Mouse (Mus musculus) hindbrain, postnatal 0 days (tissue): ENCODE data around the gene Arpc5. TPM values are rescaled to one million over a fixed set of nuclear protein-coding genes. Genes with fewer than 3 reads are reported as not detected.

ENCODE experiments used
- ATAC-seq: fragments of 200-750 bp; cut with Nextera tagmentation; 2 replicates; pipeline ENCODE4 v1.8.0; 2017; ENCODE audit warnings: mild to moderate bottlenecking, moderate TSS enrichment, moderate library complexity
- DNase-seq: peaks from one replicate; pipeline ENCODE4 v3.0.0-alpha.2; 2015; ENCODE audit warnings: low spot score
- H3K27ac ChIP-seq: fragments of 300-500 bp; sonication (generic); 2 replicates; pipeline ENCODE4 v1.5.1; 2014; ENCODE audit warnings: mild to moderate bottlenecking
- H3K27me3 ChIP-seq: fragments of 300-500 bp; sonication (generic); 2 replicates; pipeline ENCODE4 v1.6.1; 2014; ENCODE audit warnings: low read length, mixed read lengths; ENCODE audit not compliant: insufficient read depth
- H3K36me3 ChIP-seq: fragments of 300-500 bp; sonication (generic); 2 replicates; pipeline ENCODE4 v1.6.1; 2014; ENCODE audit warnings: low read length, mixed read lengths; ENCODE audit not compliant: insufficient read depth
- H3K4me1 ChIP-seq: fragments of 300-500 bp; sonication (generic); 2 replicates; pipeline ENCODE4 v1.6.1; 2014; ENCODE audit warnings: antibody characterized with exemption, low read length, mixed read lengths; ENCODE audit not compliant: insufficient read depth
- H3K4me2 ChIP-seq: fragments of 300-500 bp; sonication (generic); 2 replicates; pipeline ENCODE4 v1.6.1; 2014; ENCODE audit warnings: low read depth, mild to moderate bottlenecking, low read length, moderate library complexity, mixed read lengths
- H3K4me3 ChIP-seq: fragments of 300-500 bp; sonication (generic); 2 replicates; pipeline ENCODE4 v1.5.1; 2014; ENCODE audit warnings: low read length
- H3K9ac ChIP-seq: fragments of 300-500 bp; sonication (generic); replicated peaks from 2 replicates; pipeline ENCODE4 v1.6.1; 2014; ENCODE audit warnings: mild to moderate bottlenecking, low read length, moderate library complexity, mixed read lengths
- H3K9me3 ChIP-seq: fragments of 300-500 bp; sonication (generic); 2 replicates; pipeline ENCODE4 v1.6.1; 2016; ENCODE audit warnings: low read length, mixed read lengths
- CTCF ChIP-seq: IDR thresholded peaks from 2 replicates; pipeline ENCODE4 v1.5.1; 2016; ENCODE audit warnings: antibody characterized with exemption, control low read depth, low read depth
- WGBS: fragments of 180-500 bp; shearing (Covaris S2); extraction: QIAGEN DNeasy Blood & Tissue Kit; methylation state at CpG from one replicate; pipeline ENCODE4 v1.1.7; 2014; 5-methylcytosine and 5-hydroxymethylcytosine counted together
- polyA plus RNA-seq: library from polyadenylated mRNA; unstranded; fragments of >200 nt; fragmentation: Nextera tagmentation; extraction: Ambion mirVana; gene quantifications from 2 replicates; pipeline ENCODE4 v1.2.1, GENCODE M21; 2015
- total RNA-seq: library from RNA; depleted of rRNA; stranded (reverse); fragments of >200 nt; gene quantifications from 2 replicates; pipeline ENCODE4 v1.2.3, GENCODE M21; 2014

Gene Arpc5
- total and polyA plus RNA-seq, 2 experiments from 2014 or later, result 118 to 319 TPM

DNA sequence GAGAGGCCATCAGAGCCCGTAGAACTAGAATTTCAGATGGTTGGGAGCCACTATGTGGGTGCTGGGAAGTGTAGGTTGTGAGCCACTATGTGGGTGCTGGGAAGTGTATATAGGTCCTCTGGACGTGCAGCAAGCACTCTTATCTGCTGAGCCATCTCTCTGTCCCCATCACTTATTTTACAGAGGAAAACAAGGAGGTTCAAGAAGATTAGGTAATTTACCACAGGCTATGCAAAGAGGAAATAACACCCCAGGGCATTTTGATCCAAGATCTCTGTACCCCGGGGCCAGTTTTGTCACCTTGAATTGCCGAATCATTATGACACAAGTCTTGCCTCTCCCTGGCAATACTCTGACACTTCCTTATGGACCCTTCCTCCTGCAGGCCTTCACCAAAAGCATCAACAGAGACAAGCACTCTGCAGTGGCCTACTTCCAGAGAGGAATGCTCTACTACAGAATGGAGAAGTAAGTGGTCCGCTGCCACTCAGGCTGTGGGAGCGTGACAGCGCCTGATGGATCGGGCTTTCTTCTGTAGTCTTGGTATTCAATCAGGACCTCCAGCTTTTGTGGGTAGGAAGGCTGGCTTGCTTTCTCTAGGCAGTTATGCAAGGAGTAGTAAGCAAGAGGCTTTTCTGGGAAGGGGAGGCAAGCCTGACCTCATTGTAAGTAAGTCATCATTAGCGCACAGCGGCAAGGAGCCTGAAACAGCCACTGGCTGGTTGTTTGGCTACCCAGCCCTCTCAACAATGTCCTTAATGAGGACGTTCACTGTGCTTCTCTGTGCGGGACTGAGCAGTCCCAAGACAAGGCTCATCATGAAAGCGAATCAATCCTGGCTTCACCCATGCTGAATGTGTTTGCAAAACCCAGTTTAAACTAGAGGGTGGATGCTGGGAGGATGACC lies 44.4 kb downstream of the Arpc5 start:
- no peak for TF ChIP-seq CTCF
- H3K27me3 ChIP-seq, result no peaks in the 10 kb centered on the region
- DNase-seq (no peak), ATAC-seq (no peak)
- H3K36me3 ChIP-seq, result no peaks in the 10 kb centered on the region
- H3K4me1 ChIP-seq, result peaks cover 5% of the 10 kb centered on the region; the same call in 1 of the 2 replicates
- 58% methylated on average over 13 of the region's 13 CpGs for WGBS
- no peak overlapping the region for H3K9ac ChIP-seq
- H3K9me3 ChIP-seq, result no peaks in the 10 kb centered on the region
- no peak overlapping the region for H3K27ac ChIP-seq
- no peak overlapping the region for H3K4me3 ChIP-seq
- H3K4me2 ChIP-seq, result no peak overlapping the region

GRCm38 (mm10) chr1:152815265-152815701 lies 48.9 kb downstream of the Arpc5 start:
- Histone ChIP-seq H3K27ac (no peak overlapping the region), H3K9ac (no peak overlapping the region), H3K4me2 (no peak overlapping the region), H3K4me1 (peaks cover 10% of the 10 kb centered on the region), H3K9me3 (no peaks in the 10 kb centered on the region), H3K4me3 (no peak overlapping the region), H3K36me3 (no peaks in the 10 kb centered on the region), H3K27me3 (no peaks in the 10 kb centered on the region)
- peak; percentile 68 for TF ChIP-seq CTCF
- DNase-seq (peak; percentile 87), ATAC-seq (peak; percentile 95)
- WGBS, result 17% methylated on average over 7 of the region's 7 CpGs

DNA sequence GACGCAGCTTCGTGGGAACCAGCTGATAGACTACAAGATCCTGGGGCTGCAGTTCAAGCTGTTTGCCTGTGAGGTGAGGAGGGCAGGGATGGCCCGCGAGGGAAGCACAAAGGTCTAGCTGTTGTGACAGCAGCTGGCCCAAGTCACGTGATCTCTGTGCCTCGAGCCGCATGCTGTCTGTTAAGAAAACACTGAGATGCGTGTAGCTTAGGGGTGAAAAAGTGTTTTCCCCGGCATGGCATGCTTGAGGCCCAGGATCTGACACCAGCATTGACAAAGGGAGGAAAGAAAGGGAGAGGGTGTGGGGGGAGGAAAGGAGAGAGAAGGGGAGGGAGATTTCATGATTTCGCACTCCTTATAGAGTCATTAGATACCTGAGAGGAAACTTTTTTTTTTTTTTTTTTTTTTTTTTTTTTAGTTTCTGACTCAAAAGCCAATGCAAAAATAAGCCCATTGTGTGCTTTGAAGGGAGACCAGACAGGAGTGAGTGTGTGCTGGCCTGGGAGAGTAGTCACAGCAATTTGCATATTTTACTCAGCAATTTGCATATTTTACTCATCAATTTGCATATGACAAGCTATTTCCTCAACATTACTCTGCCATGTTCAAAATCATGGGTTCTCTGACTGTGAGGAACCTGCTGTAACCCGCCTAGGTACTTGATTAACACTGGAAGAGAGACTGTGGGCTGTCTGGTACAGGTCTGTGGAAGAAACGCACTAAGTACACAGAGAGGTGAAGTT lies 50.9 kb downstream of the Arpc5 start:
- Histone ChIP-seq H3K9ac (no peak overlapping the region), H3K4me2 (no peak overlapping the region), H3K36me3 (no peaks in the 10 kb centered on the region), H3K4me1 (peaks cover 10% of the 10 kb centered on the region), H3K4me3 (no peak overlapping the region), H3K9me3 (no peaks in the 10 kb centered on the region), H3K27me3 (no peaks in the 10 kb centered on the region), H3K27ac (peak overlapping the region; percentile 36; the same call in 1 of the 2 replicates)
- no peak; the same call in 1 of the 2 replicates for ATAC-seq
- 15% methylated on average over 12 of the region's 12 CpGs for WGBS
- peak; percentile 53 for DNase-seq
- no peak for TF ChIP-seq CTCF

- 7% methylated on average over 10 of the region's 10 CpGs for WGBS
- H3K27me3 ChIP-seq, result no peaks in the 10 kb centered on the region
- peak overlapping the region; percentile 64; the same call in 1 of the 2 replicates for H3K27ac ChIP-seq
- no peaks in the 10 kb centered on the region for H3K36me3 ChIP-seq
- H3K9ac ChIP-seq, result no peak overlapping the region
- H3K9me3 ChIP-seq, result no peaks in the 10 kb centered on the region
- TF ChIP-seq CTCF, result no peak
- H3K4me1 ChIP-seq, result peaks cover 10% of the 10 kb centered on the region
- no peak overlapping the region for H3K4me3 ChIP-seq
- H3K4me2 ChIP-seq, result no peak overlapping the region
- ATAC-seq, result no peak
- peak; percentile 74 for DNase-seq
Measured at GRCm38 (mm10) chr1:152817794-152818193, 51.5 kb downstream of the Arpc5 start.

- Histone ChIP-seq H3K4me1 (peaks cover 10% of the 10 kb centered on the region), H3K36me3 (no peaks in the 10 kb centered on the region), H3K4me3 (no peak overlapping the region), H3K27ac (no peak overlapping the region), H3K9me3 (no peaks in the 10 kb centered on the region), H3K4me2 (no peak overlapping the region), H3K27me3 (no peaks in the 10 kb centered on the region), H3K9ac (no peak overlapping the region)
- DNase-seq (no peak), ATAC-seq (no peak)
- TF ChIP-seq CTCF, result no peak
- WGBS, result 76% methylated on average over 6 of the region's 6 CpGs
Measured at GRCm38 (mm10) chr1:152819558-152819957, 53.2 kb downstream of the Arpc5 start.

DNA sequence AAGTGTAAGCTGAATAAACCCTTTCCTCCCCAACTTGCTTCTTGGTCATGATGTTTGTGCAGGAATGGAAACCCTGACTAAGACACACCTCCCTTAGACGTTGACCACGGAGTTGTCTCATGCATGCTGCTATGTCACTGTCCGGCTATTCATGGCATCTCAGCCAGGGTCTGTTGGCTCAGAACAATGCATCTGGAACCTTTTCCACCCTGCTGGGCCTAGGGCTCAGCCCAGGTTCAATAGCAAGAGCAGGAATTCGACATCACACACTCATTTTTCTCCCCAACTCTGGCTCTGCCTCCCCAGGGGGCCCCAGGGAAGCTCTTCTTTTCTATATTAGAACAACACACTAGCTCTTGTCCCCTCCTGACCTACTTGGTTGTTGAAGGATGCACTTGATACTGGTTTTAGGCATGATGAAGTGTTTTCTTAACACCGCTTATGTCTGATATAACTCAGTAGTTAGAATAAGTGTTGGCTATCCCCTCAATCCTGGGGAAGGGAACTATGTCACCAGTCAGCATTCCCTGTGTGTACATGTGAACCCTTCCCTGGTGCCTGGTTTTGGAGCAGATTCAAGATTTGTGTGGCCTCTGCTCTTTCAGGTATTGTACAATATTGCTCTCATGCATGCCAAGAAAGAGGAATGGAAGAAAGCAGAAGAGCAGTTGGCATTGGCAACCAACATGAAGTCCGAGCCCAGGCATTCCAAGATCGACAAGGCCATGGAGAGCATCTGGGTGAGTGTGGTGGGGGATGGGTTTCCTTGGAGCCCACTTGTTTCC lies 54.8 kb downstream of the Arpc5 start:
- ATAC-seq (no peak), DNase-seq (no peak)
- 56% methylated on average over 7 of the region's 7 CpGs for WGBS

More for the DNA sequence above, 54.8 kb downstream of the Arpc5 start:
- Histone ChIP-seq H3K9ac (no peak overlapping the region), H3K4me1 (peaks cover 10% of the 10 kb centered on the region), H3K27me3 (no peaks in the 10 kb centered on the region), H3K27ac (no peak overlapping the region), H3K4me2 (no peak overlapping the region), H3K36me3 (no peaks in the 10 kb centered on the region), H3K4me3 (no peak overlapping the region), H3K9me3 (no peaks in the 10 kb centered on the region)
- no peak for TF ChIP-seq CTCF
